Mouse (Mus musculus) kidney, embryonic 14.5 days (tissue): ENCODE measurements around the gene Dlx6. TPM values are rescaled to one million over a fixed set of nuclear protein-coding genes. Genes with fewer than 3 reads are reported as not detected.
A peak's percentile ranks its signal among the peaks of the same experiment; 100 is the strongest.

Source experiments
- ATAC-seq: fragments of 200-750 bp; cut with Nextera tagmentation; 2 replicates; pipeline ENCODE4 v1.8.0; 2017; ENCODE audit warnings: moderate number of reproducible peaks, mild to moderate bottlenecking, moderate TSS enrichment, moderate library complexity; ENCODE audit not compliant: low FRiP score, low TSS enrichment
- H3K27ac ChIP-seq: fragments of 300-500 bp; sonication (generic); 2 replicates; pipeline ENCODE4 v1.5.1; 2014; ENCODE audit warnings: low read depth, mild to moderate bottlenecking, low read length, moderate library complexity, mixed read lengths
- H3K27me3 ChIP-seq: fragments of 300-500 bp; sonication (generic); 2 replicates; pipeline ENCODE4 v1.6.1; 2014; ENCODE audit warnings: mild to moderate bottlenecking, low read length; ENCODE audit not compliant: control insufficient read depth, insufficient read depth
- H3K36me3 ChIP-seq: fragments of 300-500 bp; sonication (generic); 2 replicates; pipeline ENCODE4 v1.6.1; 2014; ENCODE audit warnings: low read length, mixed read lengths; ENCODE audit not compliant: control insufficient read depth, insufficient read depth
- H3K4me1 ChIP-seq: fragments of 300-500 bp; sonication (generic); 2 replicates; pipeline ENCODE4 v1.6.1; 2014; ENCODE audit warnings: low read length, mixed read lengths; ENCODE audit not compliant: control insufficient read depth, insufficient read depth
- H3K4me2 ChIP-seq: fragments of 300-500 bp; sonication (generic); replicated peaks from 2 replicates; pipeline ENCODE4 v1.6.1; 2014; ENCODE audit warnings: low read depth, mild to moderate bottlenecking, low read length
- H3K4me3 ChIP-seq: fragments of 300-500 bp; sonication (generic); 2 replicates; pipeline ENCODE4 v1.5.1; 2014; ENCODE audit warnings: mild to moderate bottlenecking, low read length
- H3K9ac ChIP-seq: fragments of 300-500 bp; sonication (generic); 2 replicates; pipeline ENCODE4 v1.6.1; 2014; ENCODE audit warnings: low read depth, mild to moderate bottlenecking, low read length, moderate library complexity
- H3K9me3 ChIP-seq: fragments of 300-500 bp; sonication (generic); 2 replicates; pipeline ENCODE4 v1.6.1; 2016; ENCODE audit warnings: low read length; ENCODE audit not compliant: control insufficient read depth
- WGBS: fragments of 180-500 bp; shearing (Covaris S2); extraction: QIAGEN DNeasy Blood & Tissue Kit; methylation state at CpG from one replicate; pipeline ENCODE4 v1.1.7; 2014; 5-methylcytosine and 5-hydroxymethylcytosine counted together
- polyA plus RNA-seq: library from polyadenylated mRNA; unstranded; fragments of >200 nt; fragmentation: Nextera tagmentation; extraction: Ambion mirVana; gene quantifications from 2 replicates; pipeline ENCODE4 v1.2.1, GENCODE M21; 2014

Dlx6 gene
- polyA plus RNA-seq, 1 experiment from 2014 or later: not detected

- ATAC-seq: no peak
- H3K9ac ChIP-seq: peak overlapping the region; percentile 40
- peak overlapping the region; percentile 62 for H3K4me2 ChIP-seq
- H3K36me3 ChIP-seq: no peaks in the 10 kb centered on the region
- peaks cover 11% of the 10 kb centered on the region; the same call in 1 of the 2 replicates for H3K4me1 ChIP-seq
- 0% methylated on average over 9 of the region's 21 CpGs for WGBS
- H3K4me3 ChIP-seq: peak overlapping the region; percentile 39
- peaks cover 94% of the 10 kb centered on the region for H3K27me3 ChIP-seq
- no peak overlapping the region for H3K27ac ChIP-seq
- H3K9me3 ChIP-seq: no peaks in the 10 kb centered on the region
These were observed 821 bp downstream of the Dlx6 start for GRCm38 (mm10) chr6:6863955-6864354.

GRCm38 (mm10) chr6:6864441-6865440 is 1.6 kb downstream of the Dlx6 start:
- H3K36me3 ChIP-seq: no peaks in the 10 kb centered on the region
- peaks cover 94% of the 10 kb centered on the region for H3K27me3 ChIP-seq
- H3K27ac ChIP-seq: no peak overlapping the region
- H3K4me1 ChIP-seq: peaks cover 11% of the 10 kb centered on the region; the same call in 1 of the 2 replicates
- H3K9ac ChIP-seq: no peak overlapping the region
- WGBS: 3% methylated on average over 36 of the region's 36 CpGs
- H3K4me2 ChIP-seq: no peak overlapping the region
- H3K4me3 ChIP-seq: no peak overlapping the region
- H3K9me3 ChIP-seq: no peaks in the 10 kb centered on the region
- no peak for ATAC-seq

- no peak overlapping the region for H3K4me3 ChIP-seq
- no peaks in the 10 kb centered on the region for H3K9me3 ChIP-seq
- H3K4me1 ChIP-seq: peaks cover 11% of the 10 kb centered on the region; the same call in 1 of the 2 replicates
- no peak overlapping the region for H3K4me2 ChIP-seq
- WGBS: 2% methylated on average over 9 of the region's 9 CpGs
- no peak overlapping the region for H3K9ac ChIP-seq
- no peaks in the 10 kb centered on the region for H3K36me3 ChIP-seq
- no peak for ATAC-seq
- peaks cover 96% of the 10 kb centered on the region for H3K27me3 ChIP-seq
- no peak overlapping the region for H3K27ac ChIP-seq
These were observed 3.9 kb downstream of the Dlx6 start for GRCm38 (mm10) chr6:6867031-6867430.

GRCm38 (mm10) chr6:6869041-6869685 is 6.0 kb downstream of the Dlx6 start:
- no peaks in the 10 kb centered on the region for H3K36me3 ChIP-seq
- H3K27ac ChIP-seq: no peak overlapping the region
- H3K9me3 ChIP-seq: no peaks in the 10 kb centered on the region
- 5% methylated on average over 13 of the region's 13 CpGs for WGBS
- H3K4me1 ChIP-seq: no peaks in the 10 kb centered on the region
- no peak overlapping the region for H3K4me2 ChIP-seq
- ATAC-seq: no peak
- peaks cover 96% of the 10 kb centered on the region for H3K27me3 ChIP-seq
- H3K4me3 ChIP-seq: no peak overlapping the region
- H3K9ac ChIP-seq: no peak overlapping the region

GRCm38 (mm10) chr6:6869961-6870800 is 7.0 kb downstream of the Dlx6 start:
- no peak for ATAC-seq

GRCm38 (mm10) chr6:6870876-6871420 is 7.8 kb downstream of the Dlx6 start:
- H3K4me3 ChIP-seq: no peak overlapping the region
- H3K27me3 ChIP-seq: peaks cover 96% of the 10 kb centered on the region
- no peak overlapping the region for H3K9ac ChIP-seq
- ATAC-seq: no peak
- no peaks in the 10 kb centered on the region for H3K4me1 ChIP-seq
- no peak overlapping the region for H3K27ac ChIP-seq
- H3K9me3 ChIP-seq: no peaks in the 10 kb centered on the region
- no peaks in the 10 kb centered on the region for H3K36me3 ChIP-seq
- 2% methylated on average over 7 of the region's 7 CpGs for WGBS
- H3K4me2 ChIP-seq: no peak overlapping the region

More at GRCm38 (mm10) chr6:6869961-6870800, 7.0 kb downstream of the Dlx6 start:
- Histone ChIP-seq H3K9ac (no peak overlapping the region), H3K27ac (no peak overlapping the region), H3K9me3 (no peaks in the 10 kb centered on the region), H3K36me3 (no peaks in the 10 kb centered on the region), H3K27me3 (peaks cover 96% of the 10 kb centered on the region), H3K4me3 (no peak overlapping the region), H3K4me2 (no peak overlapping the region), H3K4me1 (no peaks in the 10 kb centered on the region)
- WGBS: under 1% methylated on average over 11 of the region's 11 CpGs

GRCm38 (mm10) chr6:6871692-6872091 is 8.6 kb downstream of the Dlx6 start:
- Histone ChIP-seq H3K36me3 (no peaks in the 10 kb centered on the region), H3K27me3 (peaks cover 96% of the 10 kb centered on the region), H3K9ac (no peak overlapping the region), H3K27ac (no peak overlapping the region), H3K4me1 (no peaks in the 10 kb centered on the region), H3K4me2 (no peak overlapping the region), H3K4me3 (no peak overlapping the region), H3K9me3 (no peaks in the 10 kb centered on the region)
- no peak for ATAC-seq
- WGBS: 3% methylated on average over 5 of the region's 5 CpGs

GRCm38 (mm10) chr6:6872873-6873272 is 9.7 kb downstream of the Dlx6 start:
- Histone ChIP-seq H3K27ac (no peak overlapping the region), H3K9ac (no peak overlapping the region), H3K9me3 (no peaks in the 10 kb centered on the region), H3K27me3 (peaks cover 97% of the 10 kb centered on the region), H3K4me2 (no peak overlapping the region), H3K36me3 (no peaks in the 10 kb centered on the region), H3K4me3 (no peak overlapping the region), H3K4me1 (no peaks in the 10 kb centered on the region)
- ATAC-seq: no peak
- WGBS: 1% methylated on average over 5 of the region's 5 CpGs
